Mouse (Mus musculus) heart, postnatal 0 days (tissue): ENCODE data around the gene Lama2. TPM values are rescaled to one million over a fixed set of nuclear protein-coding genes. Genes with fewer than 3 reads are reported as not detected.
A peak's percentile ranks its signal among the peaks of the same experiment; 100 is the strongest.

Source experiments
- ATAC-seq: fragments of 200-750 bp; cut with Nextera tagmentation; 2 replicates; pipeline ENCODE4 v1.8.0; 2017; ENCODE audit warnings: low read depth, moderate number of reproducible peaks, moderate library complexity; ENCODE audit not compliant: insufficient read depth
- DNase-seq: peaks from one replicate; pipeline ENCODE4 v3.0.0-alpha.2; 2016; ENCODE audit warnings: low spot score
- H3K27ac ChIP-seq: fragments of 300-500 bp; sonication (generic); 2 replicates; pipeline ENCODE4 v1.5.1; 2014; ENCODE audit warnings: low read depth, mild to moderate bottlenecking
- H3K27me3 ChIP-seq: fragments of 300-500 bp; sonication (generic); 2 replicates; pipeline ENCODE4 v1.6.1; 2014; ENCODE audit warnings: low read length, mixed read lengths; ENCODE audit not compliant: control insufficient read depth, insufficient read depth
- H3K36me3 ChIP-seq: fragments of 300-500 bp; sonication (generic); replicated peaks from 2 replicates; pipeline ENCODE4 v1.6.1; 2014; ENCODE audit warnings: low read length, mixed read lengths; ENCODE audit not compliant: control insufficient read depth, insufficient read depth
- H3K4me1 ChIP-seq: fragments of 300-500 bp; sonication (generic); 2 replicates; pipeline ENCODE4 v1.6.1; 2014; ENCODE audit warnings: antibody characterized with exemption; ENCODE audit not compliant: control insufficient read depth, insufficient read depth
- H3K4me2 ChIP-seq: fragments of 300-500 bp; sonication (generic); 2 replicates; pipeline ENCODE4 v1.6.1; 2014; ENCODE audit warnings: low read depth, mild to moderate bottlenecking, low read length, moderate library complexity
- H3K4me3 ChIP-seq: fragments of 300-500 bp; sonication (generic); 2 replicates; pipeline ENCODE4 v1.5.1; 2014; ENCODE audit warnings: low read depth, low read length
- H3K9ac ChIP-seq: fragments of 300-500 bp; sonication (generic); replicated peaks from 2 replicates; pipeline ENCODE4 v1.6.1; 2014; ENCODE audit warnings: low read depth, low read length, mixed read lengths
- H3K9me3 ChIP-seq: fragments of 300-500 bp; sonication (generic); replicated peaks from 2 replicates; pipeline ENCODE4 v1.6.1; 2016; ENCODE audit warnings: low read length; ENCODE audit not compliant: control insufficient read depth
- CTCF ChIP-seq: IDR thresholded peaks from 2 replicates; pipeline ENCODE4 v1.5.1; 2016; ENCODE audit warnings: antibody characterized with exemption, control low read depth, low read depth
- EP300 ChIP-seq: IDR thresholded peaks from 2 replicates; pipeline ENCODE4 v1.6.1; 2016; ENCODE audit warnings: antibody characterized with exemption, low read depth
- WGBS: fragments of 180-500 bp; shearing (Covaris S2); extraction: QIAGEN DNeasy Blood & Tissue Kit; methylation state at CpG from one replicate; pipeline ENCODE4 v1.1.7; 2014; 5-methylcytosine and 5-hydroxymethylcytosine counted together
- polyA plus RNA-seq: library from polyadenylated mRNA; unstranded; fragments of >200 nt; fragmentation: Nextera tagmentation; extraction: Ambion mirVana; gene quantifications from 2 replicates; pipeline ENCODE4 v1.2.1, GENCODE M21; 2015
- total RNA-seq: library from RNA; depleted of rRNA; stranded (reverse); fragments of >200 nt; gene quantifications from 2 replicates; pipeline ENCODE4 v1.2.3, GENCODE M21; 2014; ENCODE audit warnings: low replicate concordance; rRNA removed

Lama2 gene
- 64.0 and 85.5 TPM in 2 replicates for total RNA-seq
- polyA plus RNA-seq: 29.4 and 32.4 TPM in 2 replicates

DNA sequence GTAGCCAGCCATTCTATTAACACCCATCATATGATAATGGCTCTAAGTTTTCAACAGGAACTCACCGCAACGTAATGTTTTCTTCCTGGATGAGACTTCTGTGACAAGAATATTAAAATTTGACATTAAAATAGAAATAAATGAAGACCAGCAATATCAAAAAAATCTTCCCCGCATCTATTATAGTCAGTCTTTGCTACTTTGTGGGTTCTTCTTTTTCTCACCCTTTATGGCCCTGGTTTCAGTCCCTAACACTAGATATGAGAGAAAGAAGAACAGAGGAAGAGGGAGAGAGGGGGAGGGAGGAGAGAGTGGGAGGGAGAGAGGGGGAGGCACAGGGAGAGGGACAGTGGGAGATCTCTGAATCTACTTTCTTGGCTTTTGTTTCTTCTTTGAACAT lies at the start of gene Lama2:
Lama2 (minus strand) TSS at position 101 of the 400 bp plus-strand sequence.
- Histone ChIP-seq H3K27ac (no peak within 1 kb of the TSS), H3K4me3 (no peak within 1 kb of the TSS), H3K36me3 (no peaks in the 10 kb centered on the region), H3K9ac (no peak within 1 kb of the TSS), H3K4me1 (no peaks in the 10 kb centered on the region), H3K27me3 (no peaks in the 10 kb centered on the region), H3K4me2 (no peak within 1 kb of the TSS), H3K9me3 (no peaks in the 10 kb centered on the region)
- TF ChIP-seq EP300 (no peak), CTCF (no peak)
- ATAC-seq: no peak
- WGBS: 89% methylated on average over 3 of the region's 3 CpGs
- DNase-seq: no peak

DNA sequence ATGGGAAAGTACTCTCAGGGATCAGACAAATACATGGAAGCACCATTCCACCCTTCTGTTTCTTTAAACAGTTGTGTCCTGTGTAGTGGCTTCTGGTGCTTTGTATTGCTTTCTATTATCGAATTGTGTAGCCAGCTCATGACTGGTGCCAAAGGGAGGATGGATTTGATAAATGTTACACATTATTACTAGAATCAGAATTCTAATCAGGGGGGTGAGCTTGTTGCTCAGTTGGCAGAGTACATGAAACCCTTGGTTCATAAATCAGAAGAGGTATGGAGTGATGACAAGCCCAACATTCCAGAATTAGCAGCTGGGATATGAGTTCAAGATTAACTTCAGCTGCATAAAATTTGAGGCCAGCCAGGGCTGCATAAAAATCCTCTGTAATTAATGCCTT lies 44.8 kb upstream of the Lama2 start:
- WGBS: 49% methylated on average over 1 of the region's 1 CpGs
- H3K4me3 ChIP-seq: no peak overlapping the region
- DNase-seq: no peak
- H3K4me2 ChIP-seq: no peak overlapping the region
- no peak for ATAC-seq
- H3K27me3 ChIP-seq: no peaks in the 10 kb centered on the region
- H3K27ac ChIP-seq: no peak overlapping the region
- H3K4me1 ChIP-seq: no peaks in the 10 kb centered on the region
- TF ChIP-seq EP300: no peak
- TF ChIP-seq CTCF: no peak
- H3K9ac ChIP-seq: no peak overlapping the region
- no peaks in the 10 kb centered on the region for H3K9me3 ChIP-seq
- H3K36me3 ChIP-seq: no peaks in the 10 kb centered on the region

DNA sequence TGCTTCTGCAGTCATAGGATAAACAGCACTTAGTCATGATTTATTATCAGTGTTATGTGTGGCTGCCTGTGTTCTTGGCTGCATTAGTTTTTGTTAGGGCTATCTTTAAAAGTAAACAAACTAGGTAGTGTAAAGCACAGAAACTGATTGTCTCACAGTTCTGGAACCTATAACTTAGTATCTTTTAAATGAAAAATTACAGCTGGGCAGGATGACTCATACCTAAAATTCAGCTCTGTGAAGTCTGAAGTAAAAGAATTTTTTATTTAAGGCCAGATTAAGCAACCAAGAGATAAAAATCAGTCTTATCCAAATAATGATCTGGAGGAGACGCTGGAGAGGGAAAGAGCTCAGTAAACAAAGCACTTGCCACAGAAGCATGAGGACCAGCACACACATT lies 43.8 kb upstream of the Lama2 start:
- no peaks in the 10 kb centered on the region for H3K27me3 ChIP-seq
- H3K4me3 ChIP-seq: no peak overlapping the region
- H3K4me1 ChIP-seq: no peaks in the 10 kb centered on the region
- no peaks in the 10 kb centered on the region for H3K9me3 ChIP-seq
- TF ChIP-seq CTCF: no peak
- no peak for TF ChIP-seq EP300
- no peak overlapping the region for H3K4me2 ChIP-seq
- no peak overlapping the region for H3K27ac ChIP-seq
- WGBS: 57% methylated on average over 1 of the region's 1 CpGs
- no peak overlapping the region for H3K9ac ChIP-seq
- no peaks in the 10 kb centered on the region for H3K36me3 ChIP-seq
- DNase-seq (no peak), ATAC-seq (no peak)

DNA sequence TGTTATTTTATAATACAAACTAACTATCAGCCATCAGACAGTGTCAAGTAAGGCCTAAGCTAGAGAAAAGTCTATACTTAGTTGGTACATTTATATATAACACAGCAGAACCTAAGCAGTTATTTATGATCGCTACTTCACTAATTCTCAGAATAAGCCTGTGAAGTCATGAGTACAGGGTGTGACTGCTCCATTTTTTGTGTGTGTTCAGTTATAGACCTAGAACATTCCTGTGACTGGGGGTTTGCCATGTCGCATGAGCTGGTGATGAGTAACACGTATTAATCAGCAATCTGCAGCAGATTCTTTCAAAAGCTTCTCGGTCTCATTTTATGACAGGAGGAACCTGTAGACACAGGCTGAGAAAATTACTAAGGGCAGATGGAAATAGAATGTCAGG lies 34.6 kb upstream of the Lama2 start:
- no peaks in the 10 kb centered on the region for H3K9me3 ChIP-seq
- ATAC-seq: peak; percentile 36; the same call in 1 of the 2 replicates
- TF ChIP-seq EP300 (no peak), CTCF (no peak)
- peaks cover 4% of the 10 kb centered on the region; the same call in 1 of the 2 replicates for H3K4me1 ChIP-seq
- H3K9ac ChIP-seq: no peak overlapping the region
- no peaks in the 10 kb centered on the region for H3K27me3 ChIP-seq
- H3K4me2 ChIP-seq: no peak overlapping the region
- H3K4me3 ChIP-seq: no peak overlapping the region
- no peaks in the 10 kb centered on the region for H3K36me3 ChIP-seq
- WGBS: 67% methylated on average over 4 of the region's 4 CpGs
- H3K27ac ChIP-seq: no peak overlapping the region
- peak; percentile 11 for DNase-seq

DNA sequence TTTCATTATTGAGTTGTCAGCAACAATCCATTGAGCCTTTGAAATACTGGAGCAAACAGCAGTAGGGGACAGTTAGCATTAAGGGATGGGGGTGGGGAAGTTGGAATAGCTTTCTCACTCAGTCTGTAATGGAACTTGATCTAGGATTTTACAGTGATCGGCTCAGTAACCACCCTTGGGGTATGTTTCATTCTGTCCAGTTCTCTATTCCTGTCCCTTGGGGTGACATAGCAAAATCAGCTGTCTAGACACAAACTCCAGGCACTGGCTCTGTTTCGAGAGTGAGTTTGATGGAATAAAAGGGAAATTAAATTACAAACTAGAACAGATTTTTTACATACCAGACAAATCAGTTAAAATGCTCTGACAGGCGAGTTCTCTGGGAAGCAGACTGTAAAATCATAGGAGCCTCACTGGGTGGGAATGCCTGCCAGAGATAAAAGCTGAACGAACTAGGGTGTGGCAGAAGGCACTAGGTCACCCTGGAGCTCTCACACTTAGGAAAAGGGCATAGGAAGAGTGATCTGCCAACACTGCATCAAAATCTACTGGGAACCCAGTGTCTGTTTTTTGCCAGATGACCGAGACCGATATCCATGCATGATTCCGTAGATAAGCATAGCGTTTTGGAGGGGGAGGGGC lies 33.3 kb upstream of the Lama2 start:
- Histone ChIP-seq H3K4me3 (no peak overlapping the region; the same call in 1 of the 2 replicates), H3K27me3 (no peaks in the 10 kb centered on the region), H3K9ac (no peak overlapping the region), H3K4me2 (peak overlapping the region; percentile 30), H3K9me3 (no peaks in the 10 kb centered on the region), H3K27ac (no peak overlapping the region; the same call in 1 of the 2 replicates), H3K36me3 (no peaks in the 10 kb centered on the region), H3K4me1 (peaks cover 4% of the 10 kb centered on the region; the same call in 1 of the 2 replicates)
- DNase-seq (peak; percentile 6), ATAC-seq (peak; percentile 57; the same call in 1 of the 2 replicates)
- 41% methylated on average over 8 of the region's 8 CpGs for WGBS
- TF ChIP-seq CTCF: no peak
- TF ChIP-seq EP300: no peak

DNA sequence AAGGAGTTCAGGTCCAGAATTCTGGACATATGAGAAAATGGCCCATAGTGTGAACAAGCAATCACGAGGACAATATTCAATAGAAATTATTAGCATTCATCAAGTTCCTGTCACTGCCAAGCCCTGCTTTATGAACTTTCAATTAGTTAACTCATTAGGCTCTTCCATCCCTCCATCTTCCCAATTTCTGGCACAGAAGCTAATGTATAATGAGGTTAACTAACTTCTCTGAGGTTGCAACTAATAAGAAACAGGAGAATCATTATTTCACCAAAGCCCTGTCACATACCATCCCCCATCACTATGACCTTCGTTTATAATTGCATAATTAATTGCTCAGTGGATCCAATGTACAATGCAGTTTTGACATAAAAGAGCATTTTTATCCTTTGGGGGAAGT lies 16.2 kb upstream of the Lama2 start:
- Histone ChIP-seq H3K4me1 (no peaks in the 10 kb centered on the region), H3K36me3 (no peaks in the 10 kb centered on the region), H3K27me3 (no peaks in the 10 kb centered on the region), H3K9ac (no peak overlapping the region), H3K9me3 (no peaks in the 10 kb centered on the region), H3K27ac (no peak overlapping the region), H3K4me2 (no peak overlapping the region), H3K4me3 (no peak overlapping the region)
- ATAC-seq (no peak), DNase-seq (no peak)
- 66% methylated on average over 2 of the region's 2 CpGs for WGBS
- TF ChIP-seq CTCF (no peak), EP300 (no peak)
